Mouse (Mus musculus) liver, embryonic 11.5 days (tissue): ENCODE measurements around the gene Fkbp5. TPM values are rescaled to one million over a fixed set of nuclear protein-coding genes. Genes with fewer than 3 reads are reported as not detected.
"Not testable (repeated sequence)": the region's sequence is repeated elsewhere in the genome, so short reads cannot be mapped to it uniquely, and the experiment has no call there.

Experiments used
- ATAC-seq: fragments of 200-750 bp; cut with Nextera tagmentation; replicated peaks from 2 replicates; pipeline ENCODE4 v1.8.0; 2017; ENCODE audit warnings: moderate number of reproducible peaks, mild to moderate bottlenecking, moderate TSS enrichment, moderate library complexity; ENCODE audit not compliant: low FRiP score
- DNase-seq: peaks from one replicate; pipeline ENCODE4 v3.0.0-alpha.2; 2017; ENCODE audit warnings: low spot score
- H3K27ac ChIP-seq: fragments of 300-500 bp; sonication (generic); 2 replicates; pipeline ENCODE4 v1.5.1; 2014; ENCODE audit warnings: mild to moderate bottlenecking, low read depth, low read length, control low read depth
- H3K27me3 ChIP-seq: fragments of 300-500 bp; sonication (generic); replicated peaks from 2 replicates; pipeline ENCODE4 v1.6.1; 2014; ENCODE audit warnings: low read length, mixed read lengths; ENCODE audit not compliant: control insufficient read depth, insufficient read depth
- H3K36me3 ChIP-seq: fragments of 300-500 bp; sonication (generic); 2 replicates; pipeline ENCODE4 v1.6.1; 2014; ENCODE audit warnings: mild to moderate bottlenecking, low read length, moderate library complexity, mixed read lengths; ENCODE audit not compliant: control insufficient read depth, insufficient read depth
- H3K4me1 ChIP-seq: fragments of 300-500 bp; sonication (generic); replicated peaks from 2 replicates; pipeline ENCODE4 v1.6.1; 2014; ENCODE audit warnings: low read length, mixed read lengths; ENCODE audit not compliant: control insufficient read depth, insufficient read depth
- H3K4me2 ChIP-seq: fragments of 300-500 bp; sonication (generic); 2 replicates; pipeline ENCODE4 v1.6.1; 2014; ENCODE audit warnings: mild to moderate bottlenecking, control low read depth, moderate library complexity
- H3K4me3 ChIP-seq: fragments of 300-500 bp; sonication (generic); 2 replicates; pipeline ENCODE4 v1.5.1; 2014; ENCODE audit warnings: low read depth, low read length, control low read depth
- H3K9ac ChIP-seq: fragments of 300-500 bp; sonication (generic); 2 replicates; pipeline ENCODE4 v1.6.1; 2014; ENCODE audit warnings: low read depth, low read length, control low read depth
- H3K9me3 ChIP-seq: fragments of 300-500 bp; sonication (generic); 2 replicates; pipeline ENCODE4 v1.6.1; 2016; ENCODE audit warnings: low read length, inconsistent platforms, mixed read lengths; ENCODE audit not compliant: control insufficient read depth
- WGBS: fragments of 180-500 bp; shearing (Covaris S2); extraction: QIAGEN DNeasy Blood & Tissue Kit; methylation state at CpG from one replicate; pipeline ENCODE4 v1.1.7; 2014; 5-methylcytosine and 5-hydroxymethylcytosine counted together
- polyA plus RNA-seq: library from polyadenylated mRNA; unstranded; fragments of >200 nt; fragmentation: Nextera tagmentation; extraction: Ambion mirVana; gene quantifications from 2 replicates; pipeline ENCODE4 v1.2.1, GENCODE M21; 2014

Gene Fkbp5
- polyA plus RNA-seq, 1 experiment from 2014 or later, result 10.1 TPM

GRCm38 (mm10) chr17:28407418-28408250 lies 109.7 kb downstream of the Fkbp5 start:
- H3K27me3 ChIP-seq, result no peaks in the 10 kb centered on the region
- H3K4me1 ChIP-seq, result no peaks in the 10 kb centered on the region
- peak; percentile 26; the same call in 1 of the 2 replicates for ATAC-seq
- peaks cover 23% of the 10 kb centered on the region; the same call in 1 of the 2 replicates for H3K36me3 ChIP-seq
- H3K9ac ChIP-seq, result no peak overlapping the region
- H3K9me3 ChIP-seq, result no peaks in the 10 kb centered on the region
- H3K4me2 ChIP-seq, result no peak overlapping the region
- no peak overlapping the region for H3K27ac ChIP-seq
- 38% methylated on average over 15 of the region's 15 CpGs for WGBS
- H3K4me3 ChIP-seq, result no peak overlapping the region
- DNase-seq, result peak; percentile 66

- DNase-seq, result no peak
- peaks cover 23% of the 10 kb centered on the region; the same call in 1 of the 2 replicates for H3K36me3 ChIP-seq
These were observed 110.9 kb downstream of the Fkbp5 start for GRCm38 (mm10) chr17:28406471-28406870.

GRCm38 (mm10) chr17:28404745-28405144 lies 112.6 kb downstream of the Fkbp5 start:
- H3K4me3 ChIP-seq, H3K27ac ChIP-seq, H3K9me3 ChIP-seq, H3K4me1 ChIP-seq, DNase-seq, H3K9ac ChIP-seq, ATAC-seq, H3K4me2 ChIP-seq, H3K27me3 ChIP-seq: not testable (repeated sequence)
- WGBS, result 91% methylated on average over 2 of the region's 2 CpGs
- peaks cover 16% of the 10 kb centered on the region; the same call in 1 of the 2 replicates for H3K36me3 ChIP-seq

More at GRCm38 (mm10) chr17:28406471-28406870, 110.9 kb downstream of the Fkbp5 start:
- WGBS, result 80% methylated on average over 7 of the region's 7 CpGs
- no peak overlapping the region for H3K27ac ChIP-seq
- no peak overlapping the region for H3K4me2 ChIP-seq
- H3K27me3 ChIP-seq, result no peaks in the 10 kb centered on the region
- no peak for ATAC-seq
- no peak overlapping the region for H3K9ac ChIP-seq
- no peaks in the 10 kb centered on the region for H3K9me3 ChIP-seq
- no peak overlapping the region for H3K4me3 ChIP-seq
- H3K4me1 ChIP-seq, result no peaks in the 10 kb centered on the region

- Histone ChIP-seq H3K4me2 (no peak overlapping the region), H3K4me1 (no peaks in the 10 kb centered on the region), H3K36me3 (peaks cover 20% of the 10 kb centered on the region), H3K4me3 (no peak overlapping the region), H3K27me3 (no peaks in the 10 kb centered on the region), H3K9me3 (no peaks in the 10 kb centered on the region), H3K27ac (no peak overlapping the region), H3K9ac (no peak overlapping the region)
- 96% methylated on average over 11 of the region's 11 CpGs for WGBS
- ATAC-seq (no peak), DNase-seq (no peak)
These were observed 113.0 kb downstream of the Fkbp5 start for GRCm38 (mm10) chr17:28404301-28404700.

GRCm38 (mm10) chr17:28394994-28395393 lies 122.3 kb downstream of the Fkbp5 start:
- no peaks in the 10 kb centered on the region for H3K9me3 ChIP-seq
- no peak overlapping the region for H3K27ac ChIP-seq
- no peak overlapping the region for H3K4me2 ChIP-seq
- H3K9ac ChIP-seq, result no peak overlapping the region
- ATAC-seq (no peak), DNase-seq (no peak)
- H3K4me1 ChIP-seq, result peaks cover 10% of the 10 kb centered on the region; the same call in 1 of the 2 replicates
- H3K27me3 ChIP-seq, result no peaks in the 10 kb centered on the region
- H3K36me3 ChIP-seq, result peaks cover 12% of the 10 kb centered on the region
- 75% methylated on average over 7 of the region's 7 CpGs for WGBS
- no peak overlapping the region for H3K4me3 ChIP-seq

GRCm38 (mm10) chr17:28394051-28394765 lies 123.1 kb downstream of the Fkbp5 start:
- 80% methylated on average over 15 of the region's 15 CpGs for WGBS
- H3K9me3 ChIP-seq, result no peaks in the 10 kb centered on the region
- H3K9ac ChIP-seq, result no peak overlapping the region
- H3K4me1 ChIP-seq, result peaks cover 10% of the 10 kb centered on the region; the same call in 1 of the 2 replicates
- peaks cover 6% of the 10 kb centered on the region for H3K36me3 ChIP-seq
- H3K27ac ChIP-seq, result no peak overlapping the region
- ATAC-seq (no peak), DNase-seq (no peak)
- H3K4me3 ChIP-seq, result no peak overlapping the region
- H3K27me3 ChIP-seq, result peaks cover 3% of the 10 kb centered on the region
- H3K4me2 ChIP-seq, result no peak overlapping the region

GRCm38 (mm10) chr17:28391568-28392432 lies 125.5 kb downstream of the Fkbp5 start:
- H3K4me3 ChIP-seq, result peak overlapping the region; percentile 10; the same call in 1 of the 2 replicates
- H3K4me2 ChIP-seq, result peak overlapping the region; percentile 57
- 0 out of 2 replicates have a peak overlapping the region, but pooled peaks have one; percentile 7 for H3K9ac ChIP-seq
- H3K27me3 ChIP-seq, result peaks cover 24% of the 10 kb centered on the region
- peaks cover 10% of the 10 kb centered on the region; the same call in 1 of the 2 replicates for H3K4me1 ChIP-seq
- H3K9me3 ChIP-seq, result no peaks in the 10 kb centered on the region
- DNase-seq (peak; percentile 49), ATAC-seq (no peak)
- no peak overlapping the region for H3K27ac ChIP-seq
- 5% methylated on average over 23 of the region's 25 CpGs for WGBS
- no peaks in the 10 kb centered on the region for H3K36me3 ChIP-seq

- no peak overlapping the region for H3K9ac ChIP-seq
- no peak overlapping the region for H3K4me3 ChIP-seq
- H3K4me1 ChIP-seq, result peaks cover 10% of the 10 kb centered on the region; the same call in 1 of the 2 replicates
- DNase-seq (no peak), ATAC-seq (no peak)
- no peak overlapping the region for H3K4me2 ChIP-seq
- H3K27ac ChIP-seq, result no peak overlapping the region
- H3K27me3 ChIP-seq, result peaks cover 34% of the 10 kb centered on the region
- no peaks in the 10 kb centered on the region for H3K9me3 ChIP-seq
- WGBS, result 71% methylated on average over 3 of the region's 3 CpGs
- no peaks in the 10 kb centered on the region for H3K36me3 ChIP-seq
These were observed 128.8 kb downstream of the Fkbp5 start for GRCm38 (mm10) chr17:28388534-28388933.
